Mouse (Mus musculus) embryonic stem cell, embryonic (primary cell): ENCODE data around the gene Gm7030.
"Not testable (repeated sequence)": the region's sequence is repeated elsewhere in the genome, so short reads cannot be mapped to it uniquely, and the experiment has no call there.

Experiments
- CTCF ChIA-PET, 4 experiments: fragments of 300-600 bp in 2 of 4; fragments of 350-600 bp in 2 of 4; sonication (Branson Sonifier 250); formaldehyde crosslinking; loops; one replicate each; lab custom pipeline; 2022; ENCODE audit warnings: inconsistent platforms in 2 of 4; lab: Charles Lee
- POLR2A ChIA-PET, 4 experiments: fragments of 300-600 bp in 2 of 4; fragments of 350-600 bp in 2 of 4; sonication (Branson Sonifier 250); formaldehyde crosslinking; loops; one replicate each; lab custom pipeline; 2022; ENCODE audit warnings: antibody characterized with exemption in 4 of 4, inconsistent platforms in 1 of 4; lab: Charles Lee

Gene Gm7030

GRCm38 (mm10) chr17:36128968-36129817 is at the start of gene Gm7030:
TSS of gene Gm7030 (minus strand) at chr17:36129425.
- POLR2A ChIA-PET: not testable (repeated sequence)
- CTCF ChIA-PET: interaction anchor here in 2 of 4 experiments (1.1 to 3.5 kb wide), 2 partner anchors 68 kb away, joined by 4 to 37 read pairs; no protein-coding TSS in a partner anchor

GRCm38 (mm10) chr17:36178938-36179337 is 49.7 kb upstream of the Gm7030 start:
- POLR2A ChIA-PET: interaction anchor here in 2 of 4 experiments (0.6 to 1.1 kb wide), 3 partner anchors 26 to 260 kb away, joined by 3 to 4 read pairs (median 4); no protein-coding TSS in a partner anchor
- CTCF ChIA-PET: not testable (repeated sequence)

GRCm38 (mm10) chr17:36176132-36176531 is 46.9 kb upstream of the Gm7030 start:
- POLR2A ChIA-PET: not testable (repeated sequence)

GRCm38 (mm10) chr17:36170287-36170814 is 41.1 kb upstream of the Gm7030 start:
- POLR2A ChIA-PET: no interaction called here
- CTCF ChIA-PET: no interaction called here

More at GRCm38 (mm10) chr17:36176132-36176531, 46.9 kb upstream of the Gm7030 start:
- CTCF ChIA-PET: not testable (repeated sequence)

GRCm38 (mm10) chr17:36169753-36170152 is 40.5 kb upstream of the Gm7030 start:
- CTCF ChIA-PET: no interaction called here
- POLR2A ChIA-PET: interaction anchor here in 1 of 4 experiments (1.6 kb wide), 1 partner anchor 23 kb away, joined by 3 read pairs; no protein-coding TSS in a partner anchor

GRCm38 (mm10) chr17:36169094-36169493 is 39.9 kb upstream of the Gm7030 start:
- POLR2A ChIA-PET: interaction anchor here in 1 of 4 experiments (1.6 kb wide), 1 partner anchor 22 kb away, joined by 3 read pairs; no protein-coding TSS in a partner anchor
- CTCF ChIA-PET: not testable (repeated sequence)

GRCm38 (mm10) chr17:36168039-36168652 is 38.9 kb upstream of the Gm7030 start, which contains the start of gene Gm8909:
TSS of gene Gm8909 (minus strand) at chr17:36168537.
- POLR2A ChIA-PET: interaction anchor here in 1 of 4 experiments (1.6 kb wide), 1 partner anchor 21 kb away, joined by 3 read pairs; no protein-coding TSS in a partner anchor
- CTCF ChIA-PET: no interaction called here

- ChIA-PET POLR2A (interaction anchor here in 2 of 4 experiments (0.7 to 1.0 kb wide), 2 partner anchors 12 to 13 kb away, joined by 3 to 5 read pairs; no protein-coding TSS in a partner anchor), CTCF (no interaction called here)
These were observed 38.2 kb upstream of the Gm7030 start for GRCm38 (mm10) chr17:36167306-36168038.

- CTCF ChIA-PET: not testable (repeated sequence)
- POLR2A ChIA-PET: interaction anchor here in 2 of 4 experiments (0.7 to 1.0 kb wide), 2 partner anchors 12 kb away, joined by 3 to 5 read pairs; no protein-coding TSS in a partner anchor
These were observed 37.7 kb upstream of the Gm7030 start for GRCm38 (mm10) chr17:36166901-36167300.

GRCm38 (mm10) chr17:36161129-36162051 is 32.2 kb upstream of the Gm7030 start:
- ChIA-PET CTCF (interaction anchor here in 2 of 4 experiments (0.8 to 1.5 kb wide), 2 partner anchors 32 to 45 kb away, joined by 3 to 4 read pairs; no protein-coding TSS in a partner anchor), POLR2A (interaction anchor here (0.6 to 2.2 kb wide), 12 partner anchors 11 to 243 kb away, joined by 3 to 17 read pairs (median 4); no protein-coding TSS in a partner anchor)

GRCm38 (mm10) chr17:36158264-36158663 is 29.0 kb upstream of the Gm7030 start:
- POLR2A ChIA-PET: not testable (repeated sequence)

GRCm38 (mm10) chr17:36157782-36158181 is 28.6 kb upstream of the Gm7030 start:
- ChIA-PET POLR2A (interaction anchor here in 2 of 4 experiments (0.6 to 1.0 kb wide), 2 partner anchors 10 to 24 kb away, joined by 3 read pairs; no protein-coding TSS in a partner anchor), CTCF (interaction anchor here in 1 of 4 experiments (0.6 kb wide), 1 partner anchor 351 kb away, joined by 4 read pairs; no protein-coding TSS in a partner anchor)

More at GRCm38 (mm10) chr17:36158264-36158663, 29.0 kb upstream of the Gm7030 start:
- CTCF ChIA-PET: not testable (repeated sequence)

GRCm38 (mm10) chr17:36154271-36155149 is 25.3 kb upstream of the Gm7030 start:
- CTCF ChIA-PET: interaction anchor here in 1 of 4 experiments (0.9 to 1.2 kb wide), 3 partner anchors 12 to 41 kb away, joined by 3 read pairs; partner anchors contain the start of gene H2-T3
- POLR2A ChIA-PET: interaction anchor here in 2 of 4 experiments (0.6 to 1.8 kb wide), 19 partner anchors 7 to 209 kb away, joined by 3 to 13 read pairs (median 4); no protein-coding TSS in a partner anchor

- POLR2A ChIA-PET: interaction anchor here in 1 of 4 experiments (1.5 kb wide), 1 partner anchor 11 kb away, joined by 4 read pairs; no protein-coding TSS in a partner anchor
- CTCF ChIA-PET: not testable (repeated sequence)
These were observed 22.0 kb upstream of the Gm7030 start for GRCm38 (mm10) chr17:36151200-36151599.

- CTCF ChIA-PET: interaction anchor here in 1 of 4 experiments (1.1 kb wide), 2 partner anchors 45 to 152 kb away, joined by 3 to 4 read pairs; no protein-coding TSS in a partner anchor
These were observed 19.2 kb upstream of the Gm7030 start for GRCm38 (mm10) chr17:36148468-36148867.

More at GRCm38 (mm10) chr17:36148468-36148867, 19.2 kb upstream of the Gm7030 start:
- POLR2A ChIA-PET: interaction anchor here in 2 of 4 experiments (0.8 to 3.8 kb wide), 6 partner anchors 13 to 229 kb away, joined by 3 to 17 read pairs (median 6); no protein-coding TSS in a partner anchor
